Mouse (Mus musculus): ENCODE results near the gene Zg16. TPM values are rescaled to one million over a fixed set of nuclear protein-coding genes. Genes with fewer than 3 reads are reported as not detected.

The Zg16 gene
- total RNA-seq, 2 experiments from 2014 or later, result not detected

DNA sequence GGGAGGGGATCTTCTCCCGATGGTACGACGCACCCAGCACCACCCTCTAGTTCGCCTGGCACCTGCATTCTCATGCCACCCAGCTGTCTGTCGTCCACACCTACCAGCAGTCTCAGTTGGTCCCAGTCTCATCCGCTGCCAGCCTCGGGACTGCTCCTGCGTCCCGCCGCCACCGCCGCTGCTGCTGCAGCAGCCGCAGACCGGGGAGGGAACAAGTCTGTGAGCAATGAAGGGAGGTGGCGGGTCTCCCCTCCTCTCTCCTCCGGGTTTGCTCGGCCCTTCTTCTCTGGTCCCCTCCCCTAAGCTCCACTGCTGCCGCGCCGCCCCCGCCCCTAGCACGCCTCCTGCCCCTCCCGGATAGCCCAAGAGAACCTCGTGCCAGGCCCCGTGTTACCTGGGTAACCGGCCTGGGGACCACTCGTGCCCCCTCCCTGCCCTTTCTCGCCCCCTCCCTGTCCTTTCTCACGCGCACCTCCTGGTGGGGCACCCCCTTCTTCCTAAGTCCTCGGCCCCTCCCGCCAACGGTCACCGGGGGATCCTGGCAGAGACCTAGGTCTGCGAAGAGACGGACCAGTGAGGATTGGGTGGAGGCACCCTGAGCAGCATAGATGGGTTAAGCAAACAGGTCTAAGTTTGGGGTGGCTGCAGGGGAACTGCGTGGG lies 66.1 kb downstream of the Zg16 start, which contains the start of the genes Gm42742 and Prrt2:
TSS of gene Gm42742 (minus strand) at position 197 of the 662 bp plus-strand sequence.
TSS of gene Prrt2 (minus strand) at position 311 of the 662 bp plus-strand sequence.
- DNase-seq, result peak; percentile 61 to 63

DNA sequence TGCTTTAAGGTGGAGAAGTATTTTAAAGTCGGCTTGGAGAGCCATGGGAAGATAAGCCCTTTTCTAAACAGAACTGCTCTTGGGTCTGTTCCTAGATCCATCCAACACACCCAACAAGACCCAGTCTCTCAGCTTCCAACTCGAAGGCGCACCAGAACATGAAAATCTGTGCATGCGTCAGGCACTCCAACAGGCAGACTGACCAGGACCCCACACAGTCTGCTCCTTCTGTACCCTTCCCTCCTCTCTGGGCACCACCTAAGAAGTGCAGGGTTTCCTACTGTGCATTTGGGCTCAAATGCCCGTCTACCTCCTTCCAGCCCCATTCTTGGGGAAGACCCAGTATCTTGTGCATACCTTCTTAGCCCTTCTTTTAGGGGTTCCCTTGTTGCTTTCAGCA lies 66.6 kb downstream of the Zg16 start:
- DNase-seq, result no peak

DNA sequence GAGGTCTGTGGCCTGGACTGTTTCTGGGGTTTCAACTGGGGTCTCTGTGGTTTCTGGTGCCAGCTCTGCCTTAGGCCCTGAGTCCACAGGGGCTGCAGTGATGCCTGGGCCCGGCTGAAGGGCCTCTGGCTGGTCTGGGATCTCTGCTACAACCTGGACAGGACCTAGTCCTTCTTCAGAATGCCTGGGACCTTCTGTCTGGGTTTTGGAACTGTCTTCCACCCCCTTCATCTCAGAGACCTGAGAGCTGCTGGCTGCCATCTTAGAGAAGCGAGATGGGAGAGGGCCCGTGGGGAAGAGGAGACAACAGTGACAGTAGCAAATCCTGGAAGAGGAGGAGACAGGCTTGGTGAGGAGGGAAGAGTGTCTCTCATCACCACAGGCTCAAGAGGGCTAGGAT lies 67.1 kb downstream of the Zg16 start:
- peak in 1 of 2 experiments; percentile 26 for DNase-seq

DNA sequence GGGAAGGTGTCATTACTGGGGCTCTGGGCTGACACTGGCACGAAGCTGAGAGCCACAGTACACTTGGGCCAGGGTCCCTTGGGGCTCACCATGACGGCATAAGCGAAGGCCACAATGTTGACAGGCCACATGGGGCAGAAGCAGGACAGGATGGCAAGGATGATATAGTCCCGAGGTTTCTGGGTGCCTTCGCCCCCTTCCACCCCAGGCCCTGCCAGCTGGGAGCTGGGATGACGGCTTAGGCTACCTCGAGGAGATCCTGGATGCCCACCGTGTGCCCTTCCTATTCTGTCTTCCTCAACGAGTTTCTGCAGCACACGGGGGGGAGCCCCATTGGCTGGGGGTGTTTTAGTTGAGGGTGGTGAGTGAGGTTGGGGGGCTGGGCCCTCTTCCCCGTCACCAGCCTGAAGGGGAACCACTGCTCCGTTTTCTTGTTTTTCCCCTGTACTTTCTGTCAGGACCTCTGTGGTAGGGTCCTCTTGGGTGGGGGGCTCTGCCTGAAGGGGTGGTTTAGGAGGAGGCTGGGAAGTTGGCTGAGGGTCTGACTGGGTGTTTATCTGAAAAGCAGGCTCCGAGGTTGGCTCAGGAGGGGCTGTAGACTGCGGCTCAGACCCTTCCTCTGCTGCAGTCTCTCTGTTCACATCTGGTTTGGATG lies 67.7 kb downstream of the Zg16 start:
- no peak for DNase-seq

DNA sequence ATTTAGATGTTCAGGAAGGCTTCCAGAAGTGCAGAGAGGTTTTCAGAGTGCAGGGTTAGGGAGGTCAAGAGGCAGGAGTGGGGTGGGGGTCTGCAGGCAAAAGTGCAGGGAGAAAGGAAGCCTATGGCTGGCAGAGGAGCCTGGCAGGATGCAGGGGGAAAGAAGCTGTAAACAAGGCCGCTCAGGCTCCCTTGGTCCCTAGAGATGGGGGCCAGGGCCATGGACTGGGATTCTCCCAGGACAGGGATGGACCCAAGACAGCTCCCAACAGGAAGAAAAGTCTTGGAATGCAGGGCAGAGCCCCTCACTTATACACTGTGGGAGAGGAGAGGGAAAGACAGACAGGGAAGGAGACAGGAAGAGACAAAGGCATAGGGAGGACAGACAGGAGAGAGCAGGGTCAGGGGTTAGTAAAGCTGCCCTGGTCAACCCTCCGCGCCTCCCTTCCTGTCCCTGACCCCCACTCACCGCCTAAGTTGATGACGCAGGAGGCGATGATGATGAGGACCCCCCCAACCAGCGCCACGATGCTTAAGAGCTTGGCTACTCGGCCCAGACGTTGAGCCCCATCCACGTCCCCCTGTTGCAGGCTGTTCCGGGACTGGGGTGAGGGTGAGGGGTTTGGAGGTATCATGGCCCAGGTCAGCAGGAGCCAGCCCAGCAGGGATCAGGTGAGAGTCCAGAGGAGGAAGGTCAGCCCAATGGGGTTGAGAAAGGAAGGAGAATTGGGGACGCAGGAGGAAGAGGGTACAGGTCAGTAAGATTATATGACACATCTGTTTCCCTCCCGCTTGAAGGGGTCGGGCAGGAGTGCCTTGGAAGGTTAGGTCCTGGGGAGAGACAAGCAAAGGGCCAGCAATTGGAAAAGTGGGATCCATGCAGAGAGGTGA lies 68.5 kb downstream of the Zg16 start:
- no peak for DNase-seq

DNA sequence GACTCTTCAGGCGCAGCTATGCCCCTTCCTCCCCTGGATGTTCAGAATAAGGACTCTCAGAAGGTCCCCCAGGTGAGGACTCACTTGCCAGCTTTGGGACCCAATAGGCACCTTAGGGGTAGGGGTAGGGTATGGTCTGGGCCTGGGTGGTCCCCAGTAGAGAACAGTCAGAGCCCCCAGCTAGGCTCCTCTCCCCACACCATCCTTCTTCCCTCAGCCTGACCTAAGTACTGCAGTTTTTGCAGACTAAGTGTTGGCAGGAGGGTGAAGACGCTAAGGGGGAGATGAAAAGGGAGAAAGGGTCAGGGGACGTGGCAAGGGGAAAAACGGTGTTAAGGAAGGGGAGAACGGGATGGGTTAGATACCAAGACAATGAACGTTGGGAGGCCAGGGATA lies 69.2 kb downstream of the Zg16 start:
- no peak for DNase-seq

DNA sequence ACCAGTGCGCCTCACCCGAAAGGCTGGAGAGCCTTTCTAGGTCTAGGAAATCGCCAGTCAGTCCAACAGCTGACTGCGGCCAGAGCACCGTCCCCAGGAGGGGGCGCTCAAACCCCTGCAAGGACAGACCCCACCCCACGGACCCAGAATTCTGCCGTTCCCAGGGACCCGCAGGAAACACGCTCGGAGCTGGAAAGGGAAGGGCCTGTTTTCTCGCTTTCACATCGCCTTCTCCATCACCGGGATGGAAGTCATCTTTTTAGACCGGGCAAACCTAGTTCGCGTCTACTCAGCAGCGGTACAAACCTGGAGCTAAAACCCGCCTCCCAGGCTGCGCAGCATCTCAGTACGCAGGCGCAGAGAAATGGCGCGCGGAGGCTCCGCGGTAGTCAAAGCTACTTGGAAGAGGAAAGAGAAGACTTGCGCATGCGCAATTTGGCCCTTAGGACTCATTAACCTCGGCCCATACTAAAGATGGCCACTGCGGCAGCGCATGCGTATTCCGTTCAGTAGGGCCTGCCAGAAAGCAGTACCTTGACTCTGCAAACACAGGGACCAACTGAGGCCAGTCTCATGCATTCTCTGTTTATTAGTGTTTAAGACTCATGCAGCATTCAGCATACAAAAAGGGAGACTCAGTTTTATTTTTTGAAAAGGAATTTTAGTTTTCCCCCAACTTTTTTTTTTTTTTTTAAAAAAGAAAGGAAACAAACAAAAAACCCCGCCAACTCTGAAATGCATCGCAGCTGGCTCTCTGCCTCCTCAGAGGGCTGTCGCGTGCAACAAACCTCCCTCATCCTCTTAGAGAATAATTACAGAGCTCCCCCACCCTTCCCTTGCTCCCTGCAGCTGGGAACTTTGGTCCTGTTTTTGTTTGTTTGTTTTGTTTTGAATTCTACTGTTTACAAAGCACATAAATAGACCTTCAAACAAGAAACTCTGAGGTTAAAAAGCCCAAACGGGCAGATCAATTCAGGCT lies 69.9 kb downstream of the Zg16 start, which contains the start of gene Pagr1a:
TSS of gene Pagr1a (minus strand) at position 382 of the 979 bp plus-strand sequence.
- peak; percentile 97 to 98 for DNase-seq

DNA sequence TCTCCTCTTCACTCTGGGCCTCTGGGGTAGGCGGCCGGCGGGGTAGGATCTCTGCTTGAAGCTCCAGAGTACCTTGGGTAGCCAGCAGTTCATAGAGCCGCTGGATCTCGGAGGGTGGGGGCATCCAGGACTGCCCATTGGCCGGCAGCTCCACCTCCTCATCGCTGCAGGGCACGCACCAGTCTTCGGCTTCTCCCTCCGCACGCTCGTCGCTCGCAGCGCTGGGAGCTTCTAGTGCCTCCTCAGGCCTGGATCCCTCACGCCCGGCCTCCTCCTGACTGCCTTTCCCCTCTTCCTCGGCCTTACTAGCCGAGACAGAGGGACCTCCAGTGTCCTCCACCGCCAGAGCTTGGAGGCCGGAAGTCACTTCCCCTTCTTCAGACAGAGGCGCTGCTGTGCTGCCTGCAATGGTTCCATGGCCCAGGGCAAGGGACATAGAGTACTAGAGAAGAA lies 70.6 kb downstream of the Zg16 start:
- no peak for DNase-seq

DNA sequence TGATC lies 70.8 kb downstream of the Zg16 start, which contains the start of gene Pagr1b:
TSS of gene Pagr1b (minus strand) at position 4 of the 5 bp plus-strand sequence.
- no peak for DNase-seq

DNA sequence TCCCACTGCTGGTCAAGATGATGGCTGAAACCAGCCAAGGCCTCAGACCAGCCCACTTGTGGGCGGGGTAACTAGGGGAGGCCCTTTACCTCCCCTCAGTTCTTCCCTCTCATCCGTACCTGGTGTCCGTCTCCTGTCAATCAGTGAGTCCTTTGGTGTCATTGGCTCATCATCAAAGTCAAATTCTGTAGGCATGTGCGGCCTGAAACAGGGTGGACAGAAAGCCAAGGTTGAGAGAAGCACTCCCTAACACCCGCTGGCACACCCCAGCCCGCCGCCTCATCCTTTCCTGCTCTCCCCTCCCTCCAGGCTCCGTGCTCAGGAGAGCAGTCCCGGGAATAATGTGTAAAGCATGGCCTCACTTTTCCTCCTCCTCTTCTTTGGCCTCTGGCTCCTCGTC lies 71.0 kb downstream of the Zg16 start:
- no peak for DNase-seq

DNA sequence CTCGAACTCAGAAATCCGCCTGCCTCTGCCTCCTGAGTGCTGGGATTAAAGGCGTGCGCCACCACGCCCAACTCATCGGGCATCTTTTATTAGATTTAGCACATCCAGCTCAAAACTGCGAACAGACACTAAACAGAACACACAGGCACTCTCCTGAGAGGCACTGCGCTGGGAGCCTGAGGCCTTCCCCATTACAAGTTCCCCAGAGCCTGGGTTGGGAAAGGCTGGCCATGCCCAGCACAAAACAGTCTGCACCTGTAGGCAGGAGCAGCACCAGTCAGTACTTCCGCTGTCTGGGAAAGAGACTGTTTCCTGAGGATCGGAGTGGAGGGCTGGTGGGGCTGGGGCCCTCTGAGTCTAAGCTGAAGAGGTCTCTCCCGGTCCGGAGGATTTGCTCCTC lies 72.1 kb downstream of the Zg16 start:
- DNase-seq, result peak in 1 of 2 experiments; percentile 11

DNA sequence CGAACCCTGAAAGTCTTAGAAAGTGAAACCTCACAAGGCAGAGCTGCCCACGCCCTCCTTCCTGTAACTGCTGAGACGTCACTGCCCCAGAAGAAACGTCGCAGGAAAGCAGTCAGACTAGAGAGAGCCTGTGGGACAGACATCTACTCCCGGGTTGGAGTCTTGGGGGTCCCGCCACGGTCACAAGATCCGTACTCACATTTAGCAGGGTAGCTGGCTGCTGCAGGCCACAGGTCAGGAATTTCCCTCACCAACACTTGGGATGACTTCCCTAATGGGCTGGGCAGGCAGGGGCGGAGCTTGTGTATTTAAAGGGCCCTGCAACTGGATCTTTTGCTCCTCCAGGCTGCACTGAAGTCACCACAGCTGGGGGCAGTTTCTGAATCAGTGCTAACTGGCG lies 72.8 kb downstream of the Zg16 start, which contains the start of gene Mvp:
TSS of gene Mvp (minus strand) at position 302 of the 400 bp plus-strand sequence.
- peak; percentile 89 to 91 for DNase-seq

DNA sequence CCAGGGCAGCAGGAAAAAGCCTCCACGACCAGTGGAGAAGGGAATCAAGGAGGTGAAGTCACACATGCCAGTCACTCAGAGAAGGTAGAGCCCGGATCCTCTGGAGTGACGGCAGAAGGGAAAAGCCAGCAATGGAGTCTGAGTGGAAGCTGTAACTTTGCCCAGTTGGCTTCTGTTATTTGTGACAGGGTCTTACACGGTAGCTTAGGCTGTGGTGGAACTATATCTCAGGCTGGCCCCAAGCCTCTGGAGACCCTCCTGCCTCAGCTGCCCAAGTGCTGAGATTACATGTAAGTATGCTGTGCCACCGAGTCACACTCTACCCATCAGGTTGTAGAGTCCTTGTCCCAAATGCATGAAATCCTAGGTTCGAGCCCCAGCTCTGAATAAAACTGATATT lies 73.7 kb downstream of the Zg16 start:
- peak in 1 of 2 experiments; percentile 12 for DNase-seq

DNA sequence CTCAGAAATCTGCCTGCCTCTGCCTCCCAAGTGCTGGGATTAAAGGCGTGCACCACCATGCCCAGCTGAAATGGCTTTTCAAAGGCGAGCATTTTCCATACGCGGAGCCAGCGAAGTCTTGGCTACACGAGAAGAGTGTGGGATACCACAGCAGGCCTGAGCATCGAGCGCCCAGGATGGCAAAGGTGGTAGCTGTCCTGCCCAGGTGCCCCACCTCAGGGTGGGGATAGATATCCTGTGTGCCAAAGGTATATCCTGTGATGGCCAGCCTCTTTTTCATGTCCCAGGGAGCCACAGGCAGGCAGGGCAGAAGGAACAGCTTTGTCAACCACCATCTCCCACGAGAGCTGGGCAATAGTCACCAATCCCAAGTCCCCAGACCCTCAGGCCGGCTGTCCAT lies 74.3 kb downstream of the Zg16 start:
- no peak for DNase-seq

DNA sequence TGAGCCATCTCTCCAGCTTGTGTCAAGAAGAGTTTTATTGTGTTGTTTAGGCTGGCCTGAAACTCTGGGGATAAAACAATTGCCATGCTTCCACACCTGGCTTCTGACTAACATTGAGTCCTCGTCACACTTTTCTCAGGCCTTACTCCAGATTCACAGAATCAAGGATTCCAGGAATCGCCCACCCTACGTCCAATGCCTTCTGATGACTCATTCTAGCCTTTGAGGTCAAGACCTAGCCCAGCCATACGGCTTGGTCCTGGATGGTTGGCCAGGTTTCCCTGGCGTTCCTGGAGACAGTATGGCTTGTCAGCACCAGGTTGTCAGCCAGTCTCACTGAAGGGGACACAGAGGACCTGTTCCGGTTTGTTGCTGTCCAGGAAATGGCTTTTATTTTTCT lies 74.8 kb downstream of the Zg16 start:
- no peak for DNase-seq

DNA sequence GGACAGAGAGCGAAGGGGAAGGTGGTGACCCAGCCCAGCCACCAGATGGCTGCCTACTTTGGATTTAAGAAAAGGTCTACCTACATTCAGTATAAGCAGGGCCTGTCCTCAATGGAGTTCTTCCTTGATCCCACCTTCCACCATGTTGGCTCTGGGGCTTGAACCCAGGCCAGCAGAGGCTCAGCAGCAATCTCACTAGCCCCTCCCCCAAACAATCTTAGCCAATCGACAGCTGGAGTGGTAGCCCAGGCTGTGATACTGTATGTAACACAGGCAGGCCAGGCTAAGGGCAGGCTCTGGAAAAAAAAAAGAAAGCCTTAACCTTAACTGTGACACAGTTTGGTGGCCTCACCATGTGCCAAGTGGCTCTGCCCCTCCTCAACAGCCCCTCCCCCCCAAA lies 75.4 kb downstream of the Zg16 start:
- DNase-seq, result no peak

DNA sequence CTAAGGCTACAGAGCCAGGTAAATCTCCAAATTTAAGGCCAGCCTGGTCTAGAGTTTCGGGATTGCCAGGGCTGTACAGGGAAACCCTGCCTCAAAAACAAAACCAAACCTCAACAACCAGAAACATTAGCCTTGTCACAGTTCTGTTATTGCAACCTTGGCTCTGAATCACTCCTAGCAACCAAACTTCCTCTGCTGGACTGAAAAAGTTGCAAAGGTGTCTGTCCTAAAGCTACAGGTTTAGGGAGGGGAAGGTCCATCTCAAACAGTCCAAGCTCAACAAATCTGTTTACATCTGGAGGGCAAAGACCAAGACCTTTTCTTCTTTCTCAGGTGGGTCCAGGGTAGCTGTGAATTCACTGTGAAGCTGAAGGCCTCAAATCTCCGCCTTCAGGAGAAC lies 76.1 kb downstream of the Zg16 start:
- DNase-seq, result no peak

DNA sequence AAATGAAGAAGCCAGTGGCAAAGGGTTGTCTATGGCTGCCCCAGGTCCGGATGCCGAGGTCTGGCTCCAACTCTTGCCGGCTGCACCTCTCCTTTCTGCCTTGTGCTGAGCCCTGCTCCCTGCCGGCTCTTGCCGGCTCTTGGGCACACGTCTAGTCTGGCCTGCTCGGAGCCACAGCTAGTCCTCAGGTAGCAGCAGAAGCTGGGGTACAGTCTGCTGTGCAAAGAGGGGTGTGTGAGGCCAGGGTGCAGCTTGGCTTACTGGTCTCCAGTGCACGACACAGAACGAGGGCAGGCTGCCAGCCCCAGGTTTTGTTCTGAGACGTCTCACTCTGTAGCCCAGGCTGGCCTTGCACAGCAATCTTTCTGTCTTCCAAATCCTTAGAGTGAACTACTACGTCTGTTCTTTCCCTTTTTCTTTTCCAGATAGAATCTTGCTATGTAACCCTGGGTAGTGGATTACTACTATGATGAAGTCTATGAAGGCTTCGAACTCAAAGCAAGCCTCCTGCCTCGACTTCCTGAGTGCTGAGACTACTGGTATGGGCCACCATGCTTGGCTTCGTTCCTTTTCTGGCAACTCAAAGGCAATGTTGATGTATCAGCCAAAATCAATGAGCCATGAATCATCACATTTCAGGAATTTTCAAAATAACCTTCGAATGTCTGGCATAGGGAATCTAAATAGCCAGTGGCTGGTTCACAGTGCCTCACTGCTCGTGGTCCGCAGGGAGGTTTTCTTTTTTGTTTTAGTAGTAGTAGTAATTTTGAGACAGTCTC lies 77.6 kb downstream of the Zg16 start:
- peak in 1 of 2 experiments; percentile 15 for DNase-seq

DNA sequence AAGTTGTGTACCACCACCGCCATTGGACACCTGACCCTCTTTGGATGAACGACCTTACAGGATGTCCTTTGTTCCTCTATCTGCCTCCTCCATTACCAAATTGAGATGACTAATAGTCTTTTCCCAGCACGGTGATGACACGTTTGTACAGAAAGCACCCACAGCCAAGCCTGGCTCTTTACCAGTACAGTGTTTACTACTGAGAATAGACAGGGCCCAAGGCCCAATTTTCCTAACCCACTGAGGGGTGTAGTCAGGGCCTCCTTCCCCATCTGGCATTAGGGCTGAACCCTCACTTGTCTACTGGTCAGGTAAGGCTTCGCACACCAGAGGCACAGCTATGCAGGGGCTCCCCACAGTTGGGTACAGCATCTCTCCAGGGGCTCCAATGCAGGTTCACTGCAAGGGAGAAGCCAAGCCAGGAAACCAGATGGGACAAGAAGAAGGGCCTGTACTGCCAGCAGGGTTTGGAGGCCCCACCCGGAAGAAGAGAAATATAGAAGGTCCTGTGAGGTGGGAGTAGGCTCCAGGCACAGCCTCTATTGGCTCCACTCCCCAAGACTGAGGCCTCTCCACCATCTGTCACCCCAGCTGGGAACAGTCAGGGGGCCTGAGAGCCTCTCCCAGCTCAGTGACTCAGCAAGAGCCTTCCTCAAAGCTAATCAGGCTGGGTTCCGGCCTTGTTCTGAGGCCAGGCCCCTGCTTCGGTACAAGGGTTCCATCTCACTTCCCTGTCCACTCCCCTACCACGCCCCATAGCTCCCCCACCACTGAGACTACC lies 78.7 kb downstream of the Zg16 start:
- DNase-seq, result peak; percentile 85 to 93

DNA sequence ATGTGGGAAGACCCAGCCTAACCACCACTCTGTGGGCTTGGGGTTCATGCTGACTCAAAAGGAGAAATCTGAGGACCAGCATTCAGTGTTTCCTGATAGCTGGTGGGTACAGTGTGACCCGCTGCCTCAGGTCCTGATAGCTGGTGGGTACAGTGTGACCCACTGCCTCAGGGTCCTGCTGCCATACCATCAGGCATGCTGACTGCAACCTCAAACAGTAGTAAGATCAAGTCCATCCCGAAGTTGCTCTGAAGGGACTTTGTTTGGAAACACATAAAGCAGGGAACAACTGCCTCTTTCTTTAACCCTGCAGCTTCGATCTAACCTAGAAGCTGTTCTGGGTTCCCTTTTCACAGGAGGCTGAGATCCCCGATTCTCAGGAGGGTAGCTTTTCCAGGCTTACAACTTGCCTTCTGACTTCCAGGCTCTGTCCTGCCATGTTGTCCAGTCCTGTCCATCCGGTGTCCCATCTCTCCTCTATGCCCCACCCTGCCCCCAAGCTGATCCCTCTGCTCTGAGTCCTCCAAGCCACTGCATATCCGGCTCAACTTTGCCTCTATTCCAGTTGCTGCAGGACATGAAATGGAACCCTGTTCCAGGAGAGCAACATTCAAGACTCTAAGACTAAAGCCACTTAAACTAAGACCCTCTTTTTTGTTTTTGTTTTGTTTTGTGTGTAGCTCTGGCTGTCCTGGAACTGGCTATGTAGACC lies 79.7 kb downstream of the Zg16 start:
- peak in 1 of 2 experiments; percentile 23 for DNase-seq
